Mouse (Mus musculus): Measurements from ENCODE around the gene Mtfp1.

GRCm38 (mm10) chr11:4134400-4134799 is 39.2 kb upstream of the Mtfp1 start:
- TF ChIP-seq POLR2A (IDR thresholded peaks at IDR 0.05; ENCODE audit: insufficient read depth, low read depth, low read length) (no peak), CTCF (IDR thresholded peaks at IDR 0.05) (no peak), EP300 (IDR thresholded peaks at IDR 0.05; ENCODE audit: insufficient read depth, low read depth, low read length) (no peak)
